Mouse (Mus musculus) adrenal gland, postnatal 4 days (tissue): ENCODE data around the gene Pde2a. TPM values are rescaled to one million over a fixed set of nuclear protein-coding genes. Genes with fewer than 3 reads are reported as not detected.
"Not testable (repeated sequence)": the region's sequence is repeated elsewhere in the genome, so short reads cannot be mapped to it uniquely, and the experiment has no call there.

Experiments
- DNase-seq, 2 experiments: peaks; one replicate each; pipeline ENCODE4 v3.0.0; 2021 to 2022; ENCODE audit warnings: low spot score in 2 of 2, mixed read lengths in 2 of 2
- total RNA-seq, 2 experiments: library from RNA; stranded (reverse); gene quantifications; 2 replicates each; pipeline ENCODE4 v1.2.3; 2021

Gene Pde2a
- total RNA-seq, 2 experiments from 2014 or later: 105 to 129 TPM

DNA sequence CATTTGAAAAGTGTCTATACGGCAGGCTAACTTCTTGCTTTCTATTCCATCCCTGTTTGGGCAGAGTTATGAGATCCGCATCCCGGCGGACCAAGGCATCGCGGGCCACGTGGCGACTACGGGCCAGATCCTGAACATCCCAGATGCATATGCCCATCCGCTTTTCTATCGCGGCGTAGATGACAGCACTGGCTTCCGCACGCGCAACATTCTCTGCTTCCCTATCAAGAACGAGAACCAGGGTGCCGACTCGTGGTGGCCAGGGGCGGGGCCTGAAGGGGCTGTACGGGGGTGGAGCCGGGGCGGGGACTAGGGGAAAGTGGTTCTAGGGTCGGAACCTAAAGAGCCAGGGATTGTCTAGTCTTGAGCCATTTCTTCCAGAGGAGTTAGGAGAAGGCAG is 83.0 kb downstream of the Pde2a start:
- DNase-seq: no peak

DNA sequence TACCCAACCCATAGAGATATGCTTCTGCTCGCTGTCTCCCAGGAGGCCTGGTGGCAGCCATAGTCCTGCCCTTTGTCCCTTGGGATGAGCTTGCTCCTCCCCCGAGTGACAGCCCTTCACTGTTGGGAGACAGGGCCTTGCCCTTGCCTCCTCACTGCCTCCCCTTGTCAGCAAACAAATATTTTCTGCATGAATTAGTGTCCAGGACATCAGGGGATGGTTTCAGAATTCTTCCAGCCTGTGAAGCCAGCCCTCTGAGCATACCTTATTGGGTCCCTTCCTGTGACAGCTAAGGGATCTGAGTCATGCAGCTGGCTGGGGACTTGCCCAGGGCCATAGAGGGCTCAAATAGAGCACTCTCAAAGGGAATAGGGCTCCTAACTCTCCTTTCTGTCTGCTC is 87.7 kb downstream of the Pde2a start:
- DNase-seq: no peak

DNA sequence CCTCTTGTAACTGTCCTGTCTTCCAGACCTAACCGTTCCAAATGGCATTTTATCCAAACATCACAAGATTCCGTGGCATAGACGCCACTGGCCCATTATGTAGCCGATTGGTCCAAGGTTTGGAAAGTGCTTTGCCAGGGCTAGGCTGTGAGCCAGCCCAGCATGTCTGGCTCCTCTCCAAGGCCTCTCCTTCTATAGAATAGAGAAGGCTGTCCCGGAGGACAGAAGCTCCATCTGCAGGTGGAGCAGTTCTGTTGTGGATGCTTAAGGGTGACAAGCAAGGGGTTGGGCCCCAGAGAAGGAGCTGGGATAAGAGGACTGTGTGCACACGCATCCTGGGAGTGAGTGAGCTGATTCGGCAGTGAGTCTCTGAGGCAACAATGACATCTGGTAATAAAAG is 92.2 kb downstream of the Pde2a start:
- no peak for DNase-seq

DNA sequence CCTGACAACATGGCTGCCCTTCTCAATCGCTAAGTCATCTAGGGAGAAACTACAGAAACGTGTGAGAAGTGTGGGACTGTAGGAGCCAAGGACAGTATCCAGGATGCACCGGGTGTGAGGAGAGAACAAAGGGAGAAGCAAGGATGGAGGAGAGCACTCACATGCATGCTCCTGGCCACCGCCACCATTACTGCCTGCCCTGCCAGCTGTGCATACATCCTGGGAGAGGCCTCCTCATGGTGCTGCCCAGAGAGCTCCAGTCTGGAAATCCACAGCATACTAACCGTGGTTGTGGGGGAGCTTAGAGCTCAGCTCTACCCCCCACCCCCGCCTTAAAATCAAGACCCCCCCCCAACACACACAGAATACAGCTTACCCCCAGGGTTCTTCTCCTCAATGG is 93.3 kb downstream of the Pde2a start:
- DNase-seq: no peak

DNA sequence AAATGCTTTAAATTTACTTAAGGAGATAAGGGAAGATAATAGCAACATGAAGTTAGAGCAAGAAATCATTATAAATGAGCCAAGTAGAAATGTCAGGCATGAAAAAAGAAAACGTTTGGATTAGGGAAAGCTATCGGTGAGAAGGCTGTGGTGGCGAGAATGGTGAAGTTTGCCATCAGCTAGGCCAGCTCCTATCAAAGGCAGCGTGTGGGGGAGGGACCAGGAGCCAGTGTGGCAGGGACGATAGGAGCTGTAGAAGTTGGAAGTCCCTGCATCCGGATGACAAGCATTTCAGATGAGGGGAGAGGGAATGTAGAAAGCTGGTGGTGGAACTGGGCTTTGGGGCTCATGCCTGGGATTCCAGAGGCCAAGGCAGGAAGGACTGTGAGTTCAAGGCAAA is 93.8 kb downstream of the Pde2a start:
- DNase-seq: no peak

DNA sequence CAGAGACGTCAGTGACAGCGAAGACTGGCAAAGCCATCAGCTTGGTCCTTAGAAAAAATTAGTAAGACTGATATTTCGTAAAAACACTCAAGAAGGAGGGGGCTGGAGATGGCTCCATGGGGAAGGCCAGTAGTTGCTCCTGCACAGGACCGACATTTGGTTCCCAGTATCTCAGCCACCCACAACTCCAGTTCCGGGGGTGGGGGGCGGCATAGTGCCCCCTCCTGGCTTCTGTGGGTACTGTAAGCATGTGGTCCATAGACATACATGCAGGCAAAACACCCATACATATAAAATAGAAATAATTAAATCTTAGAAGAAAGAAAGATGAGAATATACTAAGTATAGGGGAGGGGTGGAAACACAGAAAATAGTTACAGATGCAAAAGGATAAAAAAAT is 95.0 kb downstream of the Pde2a start:
- DNase-seq: no peak

DNA sequence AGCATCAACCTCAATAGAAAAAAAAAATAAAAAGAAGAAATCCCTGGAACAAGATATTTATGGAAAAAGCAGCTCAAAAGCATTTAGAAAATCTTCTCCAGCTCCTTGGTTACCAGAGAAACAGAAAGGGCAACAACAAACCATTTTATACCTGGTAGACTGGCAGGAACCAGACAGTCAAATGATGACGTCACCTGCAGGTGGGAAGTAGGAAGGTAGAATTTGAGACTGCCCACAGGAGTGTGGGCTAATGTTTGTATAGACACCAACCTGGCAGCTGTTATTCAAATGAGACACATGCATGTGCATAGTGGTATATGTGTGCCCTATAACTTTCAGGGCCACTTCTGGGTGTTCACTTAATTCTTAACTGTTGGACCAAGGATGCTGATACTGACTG is 100.2 kb downstream of the Pde2a start:
- no peak for DNase-seq

DNA sequence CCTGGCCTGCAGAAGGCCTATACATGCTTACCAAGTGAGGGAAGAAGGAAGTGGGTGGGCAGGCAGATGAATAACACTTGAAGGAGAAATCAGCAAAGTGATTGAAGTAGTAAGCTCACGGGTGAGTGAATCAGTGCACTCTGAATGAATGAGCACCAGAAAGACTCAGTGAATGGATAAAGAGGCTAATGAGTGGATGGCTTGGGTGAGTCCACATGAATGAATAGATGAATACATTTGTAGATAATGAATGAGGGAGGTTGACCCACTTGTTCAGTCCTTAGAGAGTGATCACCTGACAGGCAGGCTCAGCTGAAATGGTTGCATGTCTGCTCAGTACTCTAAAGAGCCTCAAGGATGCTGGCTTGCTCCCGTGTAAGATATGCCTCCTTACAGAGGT is 101.7 kb downstream of the Pde2a start:
- DNase-seq: no peak

DNA sequence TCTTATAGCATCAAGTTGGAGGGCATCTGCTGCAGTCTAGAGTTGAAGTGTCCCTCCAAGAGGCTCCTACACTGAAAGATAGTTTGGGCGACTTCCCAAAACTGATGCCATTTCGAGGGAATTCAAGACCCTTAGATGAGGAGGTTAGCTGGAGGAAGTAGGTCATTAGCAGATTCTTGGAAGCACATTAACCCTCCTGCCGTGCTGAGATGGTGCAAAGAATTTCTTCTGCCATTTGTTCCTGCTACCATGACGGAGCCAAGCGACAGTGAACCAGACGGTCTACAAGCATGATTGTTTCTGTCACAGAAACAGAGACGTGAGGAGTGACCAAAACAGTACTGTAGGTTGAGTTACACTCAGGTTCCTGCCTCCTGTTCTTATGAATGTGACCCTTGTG is 105.0 kb downstream of the Pde2a start:
- no peak for DNase-seq

DNA sequence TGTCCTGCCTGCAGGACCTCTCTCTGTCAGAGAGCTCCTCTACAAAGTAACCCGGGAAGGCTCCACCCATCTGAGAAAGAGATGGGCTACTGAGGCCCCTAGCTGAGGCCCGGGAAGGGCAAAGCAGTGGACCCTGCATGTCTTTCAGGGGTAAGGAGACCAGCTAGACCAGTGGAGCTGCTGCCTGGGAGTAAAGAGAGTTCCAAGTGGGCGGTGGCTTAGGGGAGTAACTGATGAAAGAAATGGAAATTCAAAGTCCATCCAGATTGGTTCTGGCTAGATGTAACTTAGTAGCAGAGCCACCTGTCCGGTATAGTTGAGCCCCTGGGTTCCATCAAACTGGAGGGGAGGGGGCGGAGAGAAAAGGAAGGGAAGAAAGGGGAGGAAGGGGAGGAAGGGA is 112.9 kb downstream of the Pde2a start:
- no peak for DNase-seq

DNA sequence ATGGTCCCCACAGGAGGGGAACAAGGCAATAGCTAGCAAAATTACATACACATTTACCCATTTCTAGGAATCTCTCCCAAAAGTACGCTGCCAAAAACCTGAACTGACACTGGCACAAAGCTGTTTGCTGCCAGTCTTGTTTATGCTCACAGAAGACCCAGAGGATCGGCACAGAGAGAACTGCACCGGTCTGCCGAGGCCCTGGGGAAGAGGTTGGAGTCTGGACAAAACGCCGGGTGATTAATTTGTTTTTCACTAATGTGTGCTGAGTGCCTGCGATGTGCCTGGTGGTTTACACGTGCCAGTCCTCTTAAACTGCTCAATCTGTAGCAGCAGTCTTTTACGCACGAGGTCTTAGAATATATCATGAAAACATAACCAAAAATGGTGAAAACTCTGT is 113.6 kb downstream of the Pde2a start:
- no peak for DNase-seq

DNA sequence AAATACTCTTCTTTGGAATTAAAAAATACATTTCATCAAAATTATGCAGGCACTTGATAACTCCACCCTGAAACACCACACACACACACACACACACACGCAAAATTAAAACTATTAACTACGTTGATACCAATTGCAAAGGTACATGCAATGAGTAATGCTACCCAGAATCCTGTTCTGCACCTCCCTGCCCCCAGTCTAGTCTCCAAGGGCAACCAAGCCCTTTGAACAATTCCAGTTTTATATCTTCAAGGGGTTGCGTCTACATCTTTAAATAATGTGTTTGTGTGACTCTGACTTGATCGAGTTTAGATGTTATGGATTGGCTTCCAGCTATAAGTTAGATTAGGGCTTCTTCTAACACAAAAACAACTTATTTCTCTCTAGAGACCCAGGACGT is 114.0 kb downstream of the Pde2a start:
- DNase-seq: no peak

DNA sequence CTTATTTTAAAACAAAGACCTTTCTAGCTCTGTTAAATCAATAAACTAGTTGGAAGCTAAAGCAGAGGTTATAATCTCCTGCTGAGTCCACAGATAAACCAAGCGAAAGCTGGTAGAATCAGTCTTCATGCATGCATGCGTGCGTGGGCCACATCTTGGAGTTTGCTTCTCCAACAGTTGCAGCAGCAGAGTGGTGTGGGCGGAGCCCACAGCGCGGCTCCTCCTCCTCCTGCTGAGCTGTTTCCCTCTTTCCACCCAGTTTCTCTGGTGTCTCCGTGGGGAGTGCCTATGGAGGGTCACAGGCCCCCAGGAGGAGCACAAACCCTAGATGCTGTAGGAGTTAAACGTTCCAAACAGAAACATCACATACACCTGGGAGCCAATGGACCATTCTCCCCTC is 116.0 kb downstream of the Pde2a start:
- DNase-seq: no peak

DNA sequence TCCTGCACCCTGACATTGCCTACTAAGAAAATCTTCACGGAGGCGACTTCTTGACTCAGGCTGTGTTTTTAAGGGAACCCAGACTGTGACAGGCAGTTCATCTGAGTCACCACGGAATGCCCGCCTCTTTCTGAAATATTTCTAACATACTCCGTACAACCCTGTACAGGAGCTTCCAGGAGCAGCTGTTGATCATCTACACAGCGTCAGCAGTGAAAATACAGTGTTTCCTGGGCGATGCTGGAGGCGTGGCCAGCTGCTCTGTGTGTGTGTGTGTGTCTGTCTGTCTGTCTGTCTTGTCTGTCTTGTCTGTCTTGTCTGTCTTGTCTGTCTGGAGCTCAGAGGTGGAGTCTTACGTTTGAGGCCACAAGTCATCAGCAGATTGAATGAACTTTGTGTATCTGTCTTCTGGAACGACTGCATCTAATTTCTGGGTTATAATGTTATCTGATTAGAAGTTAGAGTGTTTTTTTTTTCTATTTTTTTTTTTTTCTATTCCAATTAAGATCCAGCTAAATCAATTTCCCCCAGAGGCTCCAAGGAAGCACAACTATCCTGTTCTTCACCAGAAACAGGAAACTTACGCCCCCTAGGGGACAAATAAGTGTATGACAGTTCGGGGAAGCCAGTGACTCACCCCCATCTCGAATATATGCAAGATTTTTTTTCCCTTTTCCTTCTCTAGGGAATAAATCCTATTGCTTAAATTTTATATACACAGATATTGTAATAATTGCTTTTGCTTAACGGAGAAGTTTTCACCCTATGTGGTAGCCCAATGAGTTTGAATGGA is 116.8 kb downstream of the Pde2a start:
- peak in 1 of 2 experiments; percentile 14 for DNase-seq

DNA sequence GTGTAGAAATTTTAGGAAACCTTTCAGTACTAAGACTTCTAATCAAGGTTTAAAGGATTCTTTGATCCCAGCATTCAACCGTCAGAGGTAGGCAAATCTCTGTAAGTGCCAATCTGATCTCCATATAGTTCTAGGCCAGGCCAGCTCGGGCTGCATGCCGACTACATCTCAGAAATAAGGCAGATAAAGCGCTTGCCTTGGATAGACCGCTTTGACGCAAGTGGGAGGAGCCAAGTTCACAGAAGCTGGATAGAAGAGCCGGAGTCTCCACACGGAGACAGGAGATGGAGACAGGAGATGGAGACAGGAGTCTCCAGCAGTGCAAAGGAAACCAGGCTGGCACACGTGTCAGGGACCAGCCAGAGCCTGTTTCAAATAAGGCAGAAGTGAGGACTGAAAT is 118.3 kb downstream of the Pde2a start:
- DNase-seq: no peak

DNA sequence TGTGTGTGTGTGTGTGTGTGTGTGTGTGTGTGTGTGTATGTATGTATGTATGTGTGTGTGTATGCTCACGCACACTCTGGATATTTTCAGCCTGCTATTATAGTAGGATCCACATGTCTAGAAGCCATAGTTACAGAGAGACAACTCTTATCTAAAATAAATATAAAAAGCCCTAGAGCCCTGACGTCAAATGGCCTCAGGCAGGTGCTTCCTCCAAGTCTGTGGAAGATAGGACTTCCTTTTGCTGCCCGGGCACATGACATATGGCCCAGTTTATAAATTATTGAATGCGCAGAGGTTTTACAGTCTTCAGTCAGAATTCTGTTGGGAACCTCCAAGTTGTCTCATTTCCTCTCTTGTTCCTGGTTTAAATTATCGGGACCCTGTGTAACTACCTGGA is 119.2 kb downstream of the Pde2a start:
- no peak for DNase-seq

DNA sequence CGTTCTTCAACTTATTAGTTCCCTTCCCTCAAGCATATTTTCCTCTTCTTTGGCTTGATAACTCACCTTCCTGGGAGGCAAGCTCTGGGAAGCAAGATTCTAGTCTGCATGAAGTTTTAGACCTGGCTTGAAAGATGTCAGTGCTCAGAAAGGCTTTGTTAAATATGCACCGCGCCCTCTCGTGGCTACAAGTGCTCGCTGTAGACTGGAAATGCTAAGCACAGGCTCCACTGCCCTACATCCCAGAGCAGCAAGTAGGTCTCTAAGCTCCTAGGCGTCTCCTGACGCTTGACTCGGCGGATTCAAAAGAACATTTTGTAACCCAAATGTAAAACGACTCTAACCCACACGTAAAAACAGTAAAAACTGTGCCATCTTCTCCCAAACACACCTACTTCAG is 119.6 kb downstream of the Pde2a start:
- DNase-seq: peak; percentile 8 to 35

DNA sequence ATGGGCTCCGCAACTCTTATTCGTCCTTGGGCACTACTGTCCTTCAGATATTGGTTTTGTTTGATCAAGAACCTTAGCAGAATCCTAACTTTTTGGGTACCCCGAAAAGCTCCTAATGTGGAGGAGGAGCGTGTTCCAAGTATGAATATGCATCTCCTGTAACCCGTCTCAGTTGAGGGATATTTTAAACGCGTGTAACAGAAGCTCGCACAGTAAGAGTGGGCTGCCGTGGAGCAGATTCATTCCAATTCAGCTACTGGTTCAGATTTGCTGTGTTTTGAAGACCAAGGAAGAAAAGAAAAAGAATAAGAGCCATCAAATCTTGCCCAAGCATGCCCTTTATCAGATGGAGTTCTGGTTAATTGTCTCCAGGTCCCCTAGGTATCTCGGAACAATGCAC is 120.2 kb downstream of the Pde2a start:
- DNase-seq: no peak

DNA sequence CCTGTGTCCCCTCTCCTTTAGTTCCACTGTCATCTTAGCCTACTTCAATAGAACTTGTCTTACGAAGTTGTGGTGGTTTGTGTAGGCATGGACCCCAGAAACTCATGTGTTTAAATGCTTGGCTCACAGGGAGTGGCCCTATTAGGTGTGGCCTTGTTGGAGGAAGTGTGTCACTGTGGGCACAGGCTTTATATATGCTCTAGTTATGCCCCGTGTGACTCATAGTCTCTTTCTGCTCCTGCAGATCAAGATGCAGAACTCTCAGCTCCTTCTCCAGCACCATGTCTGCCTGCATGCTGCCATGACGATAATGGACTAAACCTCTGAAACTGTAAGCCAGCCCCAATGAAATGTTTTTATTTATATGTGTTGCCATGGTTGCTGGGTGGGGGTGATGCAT is 126.2 kb downstream of the Pde2a start:
- DNase-seq: no peak

DNA sequence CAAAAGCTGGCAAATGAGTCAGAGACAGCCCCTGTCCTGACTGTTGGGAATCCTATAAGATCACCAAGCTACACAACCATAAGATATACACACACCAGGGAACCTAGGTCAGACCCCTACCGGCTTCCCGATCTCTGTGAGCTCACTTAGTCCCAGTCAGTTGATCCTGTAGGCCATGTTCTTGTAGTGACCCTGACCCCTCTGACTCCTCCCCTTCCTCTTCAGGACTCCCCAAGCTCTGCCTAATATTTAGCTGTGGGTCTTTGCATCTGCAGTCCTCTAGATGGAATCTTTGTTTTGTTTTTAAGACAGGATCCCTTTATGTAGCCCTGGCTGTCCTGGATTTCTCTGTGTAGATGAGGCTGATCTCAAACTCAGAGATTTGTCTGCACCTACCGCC is 127.8 kb downstream of the Pde2a start:
- DNase-seq: no peak

DNA sequence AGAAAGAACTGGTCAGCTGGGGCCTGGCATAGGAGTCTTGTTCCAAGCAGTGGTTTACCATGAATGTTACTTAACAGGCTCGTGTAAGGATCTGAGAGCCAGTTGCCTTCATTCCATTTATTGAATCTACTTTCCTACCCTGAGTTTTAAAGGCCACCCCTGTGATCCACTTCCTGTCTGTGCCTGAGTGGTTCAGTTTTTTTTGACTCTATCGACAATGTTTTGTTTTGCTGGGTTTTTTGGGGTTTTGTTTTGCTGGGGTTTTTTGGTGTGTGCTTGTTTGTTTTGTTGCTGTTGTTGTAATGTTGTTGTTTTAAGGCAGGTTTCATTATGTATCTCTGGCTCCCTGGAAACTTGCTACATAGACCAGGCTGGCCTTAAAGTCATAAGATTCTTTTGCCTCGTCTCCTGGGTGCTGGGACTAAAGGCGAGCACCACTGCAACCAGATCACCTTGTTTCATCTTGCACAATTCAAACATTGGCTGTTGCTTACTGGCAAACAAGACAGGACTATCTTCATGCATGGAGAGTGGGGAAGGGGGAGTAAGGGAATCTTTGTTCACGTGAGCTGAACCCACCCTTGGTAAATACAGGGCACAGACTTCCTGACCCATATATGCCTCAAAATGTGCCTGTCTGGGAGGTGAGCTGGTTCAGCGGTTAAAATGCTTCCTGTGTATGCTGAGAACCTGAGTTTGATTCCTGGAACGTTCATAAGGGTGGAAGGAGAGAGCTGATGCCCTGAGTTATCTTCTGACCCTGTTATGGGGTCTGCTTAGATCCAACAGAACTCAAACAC is 129.4 kb downstream of the Pde2a start:
- DNase-seq: no peak

DNA sequence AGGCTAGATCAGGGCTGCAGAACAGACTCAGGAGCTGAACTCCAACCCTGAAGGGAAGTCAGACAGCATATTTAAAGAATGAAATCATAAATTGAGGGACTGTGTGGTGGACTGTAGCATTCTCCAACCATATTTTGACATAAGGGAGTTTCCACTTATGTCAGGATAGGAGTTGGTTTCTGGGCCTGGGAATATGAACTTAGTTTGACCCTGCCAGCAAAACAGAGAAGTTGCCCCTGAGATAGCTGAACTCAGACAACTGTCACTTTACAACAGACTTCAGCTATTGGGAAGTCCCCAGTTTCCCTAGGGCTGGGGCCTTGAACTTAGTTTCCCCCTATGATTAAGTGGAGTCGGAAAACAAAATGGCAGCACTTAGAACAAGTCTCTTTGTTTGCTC is 130.0 kb downstream of the Pde2a start:
- no peak for DNase-seq

DNA sequence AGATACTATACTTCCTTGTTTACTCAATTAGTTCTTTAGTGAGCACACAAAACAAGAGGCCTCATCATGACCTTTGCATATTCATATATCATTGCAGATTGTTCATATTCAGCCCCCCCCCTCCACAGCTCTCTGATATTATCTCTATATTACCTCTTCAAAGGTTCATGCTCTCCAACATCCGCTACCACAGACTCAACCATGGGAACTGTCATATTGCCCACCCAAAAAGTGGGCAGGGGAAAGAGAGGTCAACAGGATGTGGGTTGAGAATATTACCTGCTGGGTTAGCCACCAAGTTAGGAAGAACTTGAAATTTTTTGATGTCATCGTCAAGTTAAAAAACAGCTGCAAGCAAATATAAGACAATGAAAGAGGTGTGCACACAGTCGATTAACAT is 134.0 kb downstream of the Pde2a start:
- DNase-seq: not testable (repeated sequence)
